Mouse (Mus musculus): Measurements from ENCODE around the gene Naf1. TPM values are rescaled to one million over a fixed set of nuclear protein-coding genes. Genes with fewer than 3 reads are reported as not detected.

Naf1 gene
- polyA plus RNA-seq, 1 experiment from 2014 or later: 2.5 TPM

GRCm38 (mm10) chr8:66906116-66906515, 46.1 kb downstream of the Naf1 start:
- H3K9ac ChIP-seq: no peak overlapping the region
- no peak overlapping the region for H3K4me3 ChIP-seq
- H3K27ac ChIP-seq: no peak overlapping the region
- 76% methylated on average over 8 of the region's 8 CpGs for WGBS
- no peak overlapping the region for H3K4me2 ChIP-seq
- H3K4me1 ChIP-seq: no peaks in the 10 kb centered on the region
- H3K36me3 ChIP-seq: no peaks in the 10 kb centered on the region
- no peak for ATAC-seq (ENCODE audit: insufficient number of reproducible peaks, low FRiP score, low TSS enrichment, low read depth)
- no peaks in the 10 kb centered on the region for H3K9me3 ChIP-seq
- H3K27me3 ChIP-seq: no peaks in the 10 kb centered on the region

GRCm38 (mm10) chr8:66910684-66911083, 50.7 kb downstream of the Naf1 start:
- WGBS: 29% methylated on average over 6 of the region's 6 CpGs
- ATAC-seq (ENCODE audit: insufficient number of reproducible peaks, low FRiP score, low TSS enrichment, low read depth): no peak
- no peak overlapping the region for H3K4me2 ChIP-seq

GRCm38 (mm10) chr8:66913616-66914536, 53.9 kb downstream of the Naf1 start:
- no peak for ATAC-seq (ENCODE audit: insufficient number of reproducible peaks, low FRiP score, low TSS enrichment, low read depth)
- WGBS: 63% methylated on average over 14 of the region's 14 CpGs
- H3K36me3 ChIP-seq: no peaks in the 10 kb centered on the region
- H3K4me1 ChIP-seq: no peaks in the 10 kb centered on the region
- H3K27me3 ChIP-seq: no peaks in the 10 kb centered on the region
- H3K9me3 ChIP-seq: no peaks in the 10 kb centered on the region
- no peak overlapping the region for H3K4me2 ChIP-seq
- no peak overlapping the region for H3K9ac ChIP-seq
- H3K4me3 ChIP-seq: no peak overlapping the region
- no peak overlapping the region for H3K27ac ChIP-seq

More at GRCm38 (mm10) chr8:66910684-66911083, 50.7 kb downstream of the Naf1 start:
- Histone ChIP-seq H3K27ac (no peak overlapping the region), H3K9ac (no peak overlapping the region), H3K36me3 (no peaks in the 10 kb centered on the region), H3K4me1 (no peaks in the 10 kb centered on the region), H3K27me3 (no peaks in the 10 kb centered on the region), H3K4me3 (no peak overlapping the region), H3K9me3 (no peaks in the 10 kb centered on the region)

GRCm38 (mm10) chr8:66916056-66916455, 56.0 kb downstream of the Naf1 start:
- 67% methylated on average over 7 of the region's 7 CpGs for WGBS

GRCm38 (mm10) chr8:66917695-66918467, 57.9 kb downstream of the Naf1 start:
- no peaks in the 10 kb centered on the region for H3K36me3 ChIP-seq
- no peak overlapping the region for H3K27ac ChIP-seq
- H3K4me3 ChIP-seq: no peak overlapping the region
- H3K9ac ChIP-seq: no peak overlapping the region
- no peaks in the 10 kb centered on the region for H3K4me1 ChIP-seq
- 68% methylated on average over 6 of the region's 6 CpGs for WGBS
- H3K27me3 ChIP-seq: no peaks in the 10 kb centered on the region
- H3K4me2 ChIP-seq: no peak overlapping the region
- H3K9me3 ChIP-seq: no peaks in the 10 kb centered on the region
- no peak for ATAC-seq (ENCODE audit: insufficient number of reproducible peaks, low FRiP score, low TSS enrichment, low read depth)

More at GRCm38 (mm10) chr8:66916056-66916455, 56.0 kb downstream of the Naf1 start:
- H3K4me1 ChIP-seq: no peaks in the 10 kb centered on the region
- no peak for ATAC-seq (ENCODE audit: insufficient number of reproducible peaks, low FRiP score, low TSS enrichment, low read depth)
- no peak overlapping the region for H3K27ac ChIP-seq
- H3K4me3 ChIP-seq: no peak overlapping the region
- no peak overlapping the region for H3K9ac ChIP-seq
- H3K9me3 ChIP-seq: no peaks in the 10 kb centered on the region
- H3K36me3 ChIP-seq: no peaks in the 10 kb centered on the region
- no peak overlapping the region for H3K4me2 ChIP-seq
- no peaks in the 10 kb centered on the region for H3K27me3 ChIP-seq

GRCm38 (mm10) chr8:66918471-66918870, 58.5 kb downstream of the Naf1 start:
- H3K36me3 ChIP-seq: no peaks in the 10 kb centered on the region
- no peak overlapping the region for H3K27ac ChIP-seq
- ATAC-seq (ENCODE audit: insufficient number of reproducible peaks, low FRiP score, low TSS enrichment, low read depth): no peak
- H3K4me2 ChIP-seq: no peak overlapping the region
- H3K9me3 ChIP-seq: no peaks in the 10 kb centered on the region
- H3K4me3 ChIP-seq: no peak overlapping the region
- no peaks in the 10 kb centered on the region for H3K27me3 ChIP-seq
- H3K9ac ChIP-seq: no peak overlapping the region
- 70% methylated on average over 4 of the region's 4 CpGs for WGBS
- H3K4me1 ChIP-seq: no peaks in the 10 kb centered on the region

GRCm38 (mm10) chr8:66933746-66934145, 73.7 kb downstream of the Naf1 start:
- no peak for ATAC-seq (ENCODE audit: insufficient number of reproducible peaks, low FRiP score, low TSS enrichment, low read depth)
- Histone ChIP-seq H3K4me3 (no peak overlapping the region), H3K4me1 (no peaks in the 10 kb centered on the region), H3K36me3 (no peaks in the 10 kb centered on the region), H3K9me3 (no peaks in the 10 kb centered on the region), H3K9ac (no peak overlapping the region), H3K4me2 (no peak overlapping the region), H3K27ac (no peak overlapping the region), H3K27me3 (no peaks in the 10 kb centered on the region)
- WGBS: 87% methylated on average over 4 of the region's 4 CpGs

- Histone ChIP-seq H3K9ac (no peak overlapping the region), H3K36me3 (no peaks in the 10 kb centered on the region), H3K4me2 (no peak overlapping the region), H3K9me3 (no peaks in the 10 kb centered on the region), H3K4me1 (no peaks in the 10 kb centered on the region), H3K4me3 (no peak overlapping the region), H3K27ac (no peak overlapping the region), H3K27me3 (no peaks in the 10 kb centered on the region)
- 85% methylated on average over 3 of the region's 3 CpGs for WGBS
- ATAC-seq (ENCODE audit: insufficient number of reproducible peaks, low FRiP score, low TSS enrichment, low read depth): no peak
These were observed 76.2 kb downstream of the Naf1 start for GRCm38 (mm10) chr8:66936236-66936635.

Other genes starting within 250 kb of the Naf1 start
- gene Npy5r, start 172.1 kb upstream of the Naf1 start, polyA plus RNA-seq (2015; fragmentation: Nextera tagmentation; extraction: Ambion mirVana): 0.07 and 0.17 TPM in 2 replicates
- 1.5 and 2.3 TPM in 2 replicates for gene Npy1r, start 163.0 kb upstream of the Naf1 start, polyA plus RNA-seq (2015; fragmentation: Nextera tagmentation; extraction: Ambion mirVana)

Data from limb, embryonic 15.5 days (tissue).